13 mouse cellular contexts compared by ENCODE assay signal in genomic region chr2:104604718-104605117, GRCm38 (mm10).
"Had no signal": no experiment of that assay in that cellular context is flagged by ENCODE, and none has a peak within 500 bp of the region (broad histone marks: within the 10 kb centered on the region; RNA-seq: fewer than 3 reads in every experiment).

No protein-coding gene starts in this region.

- H3K27ac ChIP-seq: limb, embryonic 15.5 days; liver, embryonic 13.5 days; neural tube, embryonic 12.5 days had no signal

- H3K27me3 ChIP-seq: limb, embryonic 15.5 days; liver, embryonic 13.5 days; neural tube, embryonic 12.5 days had no signal

- DNase-seq: kidney, postnatal 25 days; layer of hippocampus, adult 9-11 months; layer of hippocampus, postnatal 36 days; liver, embryonic 13.5 days; liver, postnatal 0 days; midbrain, embryonic 14.5 days; right cerebral cortex, postnatal 4 days; spleen, adult 18-20 months; thymus, adult 18-20 months; thymus, postnatal 14 days had no signal

- H3K9me3 ChIP-seq: limb, embryonic 15.5 days; liver, embryonic 13.5 days; neural tube, embryonic 12.5 days had no signal

- H3K4me1 ChIP-seq: limb, embryonic 15.5 days; liver, embryonic 13.5 days; neural tube, embryonic 12.5 days had no signal

- H3K4me3 ChIP-seq: limb, embryonic 15.5 days; liver, embryonic 13.5 days; myocyte; neural tube, embryonic 12.5 days had no signal

- H3K4me2 ChIP-seq: limb, embryonic 15.5 days; liver, embryonic 13.5 days; neural tube, embryonic 12.5 days had no signal

- H3K9ac ChIP-seq: limb, embryonic 15.5 days; liver, embryonic 13.5 days; liver, postnatal 0 days; neural tube, embryonic 12.5 days had no signal
